Mouse (Mus musculus) small intestine, adult 2 months (tissue): ENCODE measurements around the gene Plac1. TPM values are rescaled to one million over a fixed set of nuclear protein-coding genes. Genes with fewer than 3 reads are reported as not detected.

Source experiments
- H3K27ac ChIP-seq: fragments of 200-500 bp; 2 replicates; pipeline ENCODE4 v1.5.1; 2012; ENCODE audit warnings: low read depth, low read length, control low read depth, inconsistent platforms; ENCODE audit not compliant: insufficient read depth
- H3K27me3 ChIP-seq: fragments of 200-500 bp; 2 replicates; pipeline ENCODE4 v1.6.1; 2012; ENCODE audit warnings: mild to moderate bottlenecking, moderate library complexity, low read length, inconsistent platforms; ENCODE audit not compliant: control insufficient read depth, insufficient read depth
- H3K36me3 ChIP-seq: fragments of 200-500 bp; 2 replicates; pipeline ENCODE4 v1.6.1; 2012; ENCODE audit warnings: mild to moderate bottlenecking, low read length, control low read depth, inconsistent platforms; ENCODE audit not compliant: control insufficient read depth, insufficient read depth
- H3K4me1 ChIP-seq: fragments of 200-500 bp; 2 replicates; pipeline ENCODE4 v1.6.1; 2012; ENCODE audit warnings: low read length, inconsistent platforms, mixed read lengths; ENCODE audit not compliant: control insufficient read depth, insufficient read depth, insufficient read length
- H3K4me3 ChIP-seq: fragments of 200-500 bp; 2 replicates; pipeline ENCODE4 v1.5.1; 2012; ENCODE audit warnings: low read depth, mild to moderate bottlenecking, control low read depth, inconsistent platforms, low read length, moderate library complexity
- CTCF ChIP-seq: fragments of 200-500 bp; IDR thresholded peaks from 2 replicates; pipeline ENCODE4 v1.5.1; 2012; ENCODE audit warnings: low read depth, mild to moderate bottlenecking, control low read depth, inconsistent platforms, low read length, moderate library complexity, mixed read lengths; ENCODE audit not compliant: insufficient replicate concordance, insufficient read length; ENCODE audit errors: extremely low read depth
- POLR2A ChIP-seq: fragments of 200-500 bp; IDR thresholded peaks from 2 replicates; pipeline ENCODE4 v1.6.1; 2012; ENCODE audit warnings: low read depth, mild to moderate bottlenecking, control low read depth, inconsistent platforms, low read length, moderate library complexity
- WGBS: fragments of 180-500 bp; shearing (Covaris S2); methylation state at CpG from one replicate; pipeline ENCODE4 v1.1.7; 2018; 5-methylcytosine and 5-hydroxymethylcytosine counted together
- polyA plus RNA-seq: library from polyadenylated mRNA; depleted of rRNA; stranded (reverse); fragments of >200 nt; gene quantifications from 2 replicates; pipeline ENCODE4 v1.2.3, GENCODE M21; 2012

Gene Plac1
- polyA plus RNA-seq, 1 experiment: not detected

DNA sequence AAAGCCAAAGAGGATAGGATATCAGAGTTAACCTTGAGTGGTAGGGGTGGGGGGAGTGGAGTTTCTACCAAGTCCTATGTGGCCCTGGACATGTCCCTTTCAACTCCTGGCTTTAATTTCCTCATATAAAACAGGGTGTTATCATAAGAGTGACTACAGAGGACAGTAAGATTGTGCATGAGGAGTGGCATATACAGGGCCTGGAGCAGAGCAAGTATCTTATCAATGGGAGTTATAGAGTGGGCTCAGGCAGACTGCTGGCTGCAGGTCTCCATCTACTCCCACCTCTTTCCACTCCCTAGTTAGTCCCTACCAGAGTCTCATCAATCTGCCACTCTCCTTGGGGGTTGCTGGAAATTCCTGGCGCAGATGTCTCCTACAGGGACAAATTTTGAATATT lies 152.7 kb downstream of the Plac1 start:
- Histone ChIP-seq H3K27me3 (no peaks in the 10 kb centered on the region), H3K36me3 (no peaks in the 10 kb centered on the region), H3K4me3 (no peak overlapping the region), H3K4me1 (no peaks in the 10 kb centered on the region), H3K27ac (no peak overlapping the region)
- no peak for TF ChIP-seq CTCF
- no peak for TF ChIP-seq POLR2A
- 100% methylated on average over 1 of the region's 1 CpGs for WGBS

DNA sequence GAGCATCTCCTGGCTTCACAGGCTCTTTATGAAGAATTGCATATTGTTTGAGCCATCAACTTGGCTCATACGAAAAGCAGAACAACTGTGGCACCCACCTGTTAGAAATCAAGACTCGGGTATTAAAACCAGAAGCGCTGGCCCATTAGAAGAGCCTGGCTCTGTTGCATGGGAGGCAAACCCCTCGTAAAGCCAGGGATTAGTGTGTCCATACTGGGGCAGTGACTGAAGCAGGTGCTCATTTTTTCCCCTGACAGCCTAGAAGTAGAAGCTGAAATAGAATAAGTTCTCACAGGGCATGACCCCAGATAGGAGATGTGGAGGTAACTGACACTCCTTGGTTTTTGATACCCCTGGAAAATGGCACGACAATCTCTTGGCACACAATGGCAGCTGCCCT lies 154.4 kb downstream of the Plac1 start:
- Histone ChIP-seq H3K27ac (no peak overlapping the region), H3K27me3 (no peaks in the 10 kb centered on the region), H3K36me3 (no peaks in the 10 kb centered on the region), H3K4me3 (no peak overlapping the region), H3K4me1 (no peaks in the 10 kb centered on the region)
- TF ChIP-seq CTCF (no peak), POLR2A (no peak)
- WGBS: 80% methylated on average over 5 of the region's 5 CpGs

- Histone ChIP-seq H3K27me3 (no peaks in the 10 kb centered on the region), H3K4me1 (no peaks in the 10 kb centered on the region), H3K27ac (no peak overlapping the region), H3K4me3 (no peak overlapping the region), H3K36me3 (no peaks in the 10 kb centered on the region)
- TF ChIP-seq CTCF: no peak
- no peak for TF ChIP-seq POLR2A
- WGBS: 81% methylated on average over 3 of the region's 3 CpGs
Observed at GRCm38 (mm10) chrX:53064406-53064805, 175.5 kb downstream of the Plac1 start.

DNA sequence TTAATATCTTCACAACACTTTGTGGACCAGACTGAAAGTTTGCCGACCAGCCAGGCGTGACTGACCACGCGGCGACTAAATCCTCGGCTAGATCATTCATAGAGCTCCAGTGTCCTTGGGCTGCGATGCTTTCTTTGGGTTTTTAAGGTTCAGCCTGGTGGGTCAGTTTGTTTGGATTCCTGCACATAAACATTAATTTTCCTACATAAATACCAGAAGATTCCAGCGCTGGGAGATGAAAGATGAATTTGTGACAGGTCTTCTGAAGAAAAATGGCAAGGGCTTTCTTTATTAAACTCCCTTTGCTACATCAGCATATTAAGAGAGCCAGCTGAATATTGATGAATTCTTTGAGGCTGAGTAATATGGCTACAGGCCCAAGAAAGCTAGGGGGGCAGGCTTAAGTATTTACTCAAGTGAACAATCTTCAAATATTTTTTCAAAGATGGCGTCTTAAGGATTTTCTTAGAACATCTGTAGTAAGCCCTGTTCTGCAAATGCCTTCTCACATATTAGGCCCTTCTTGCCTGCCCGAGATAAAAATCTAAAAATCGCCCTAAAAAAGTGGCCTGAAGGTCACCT lies 180.4 kb downstream of the Plac1 start:
- Histone ChIP-seq H3K27me3 (peaks cover 15% of the 10 kb centered on the region; the same call in 1 of the 2 replicates), H3K36me3 (no peaks in the 10 kb centered on the region), H3K4me3 (no peak overlapping the region), H3K4me1 (0 out of 2 replicates have a peak, but pooled peaks cover 4% of the 10 kb centered on the region), H3K27ac (no peak overlapping the region)
- no peak for TF ChIP-seq CTCF
- no peak for TF ChIP-seq POLR2A
- 49% methylated on average over 11 of the region's 11 CpGs for WGBS

GRCm38 (mm10) chrX:53058459-53059280 lies 181.2 kb downstream of the Plac1 start:
- WGBS: 12% methylated on average over 33 of the region's 33 CpGs
- H3K27me3 ChIP-seq: peaks cover 15% of the 10 kb centered on the region; the same call in 1 of the 2 replicates
- H3K4me3 ChIP-seq: peak overlapping the region; percentile 10
- H3K36me3 ChIP-seq: no peaks in the 10 kb centered on the region
- H3K4me1 ChIP-seq: 0 out of 2 replicates have a peak, but pooled peaks cover 4% of the 10 kb centered on the region
- no peak overlapping the region for H3K27ac ChIP-seq
- TF ChIP-seq CTCF (no peak), POLR2A (no peak)

- no peaks in the 10 kb centered on the region for H3K36me3 ChIP-seq
- no peak overlapping the region for H3K27ac ChIP-seq
- no peak for TF ChIP-seq POLR2A
- no peak overlapping the region for H3K4me3 ChIP-seq
- 54% methylated on average over 6 of the region's 6 CpGs for WGBS
- H3K27me3 ChIP-seq: peaks cover 15% of the 10 kb centered on the region; the same call in 1 of the 2 replicates
- 0 out of 2 replicates have a peak, but pooled peaks cover 4% of the 10 kb centered on the region for H3K4me1 ChIP-seq
Observed at GRCm38 (mm10) chrX:53057760-53058090, 182.2 kb downstream of the Plac1 start.

- H3K4me3 ChIP-seq: peak overlapping the region; percentile 83
- no peaks in the 10 kb centered on the region for H3K36me3 ChIP-seq
- TF ChIP-seq POLR2A: no peak
- TF ChIP-seq CTCF: no peak
- H3K27ac ChIP-seq: no peak overlapping the region; the same call in 1 of the 2 replicates
- 0 out of 2 replicates have a peak, but pooled peaks cover 4% of the 10 kb centered on the region for H3K4me1 ChIP-seq
- 5% methylated on average over 40 of the region's 42 CpGs for WGBS
- peaks cover 15% of the 10 kb centered on the region; the same call in 1 of the 2 replicates for H3K27me3 ChIP-seq
Observed at GRCm38 (mm10) chrX:53057054-53057759, 182.7 kb downstream of the Plac1 start.
